Mouse (Mus musculus): ENCODE data around the gene Slc22a23.

Gene Slc22a23

DNA sequence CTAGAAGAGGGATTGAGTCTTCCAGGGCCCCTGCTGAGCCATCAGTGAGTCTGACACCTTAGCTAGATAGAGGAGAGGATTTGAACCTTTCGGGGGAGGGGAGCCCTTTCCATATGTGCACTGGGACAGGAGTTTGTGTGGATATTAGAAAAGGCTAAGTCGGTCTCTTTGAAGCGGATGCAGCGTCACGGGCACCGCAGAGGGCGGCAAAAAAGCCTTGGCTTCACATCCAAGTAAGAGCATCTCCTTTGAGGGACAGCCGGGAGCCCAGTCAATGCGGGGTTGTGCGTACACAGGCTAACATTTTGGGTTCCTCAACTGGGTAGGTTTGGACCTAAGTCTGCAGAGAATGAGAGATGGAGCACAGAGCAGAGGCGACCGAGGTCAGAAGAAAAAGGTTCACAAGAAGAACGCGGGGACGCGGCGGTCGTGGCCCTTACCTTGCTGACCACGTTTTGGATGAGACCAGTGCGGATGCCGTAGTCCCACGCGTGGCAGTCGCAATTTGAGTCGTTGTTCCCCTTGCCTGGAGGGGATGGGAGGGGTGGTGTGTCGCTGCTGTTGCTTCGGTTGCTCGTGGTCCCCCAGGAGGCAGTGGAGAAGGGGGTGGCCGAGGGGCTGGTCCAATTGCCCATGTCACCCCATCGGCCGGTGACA, 1.1 kb downstream of the Slc22a23 start:
- DNase-seq (ENCODE audit: low spot score in 2 of 2) = peak; percentile 43 to 74

DNA sequence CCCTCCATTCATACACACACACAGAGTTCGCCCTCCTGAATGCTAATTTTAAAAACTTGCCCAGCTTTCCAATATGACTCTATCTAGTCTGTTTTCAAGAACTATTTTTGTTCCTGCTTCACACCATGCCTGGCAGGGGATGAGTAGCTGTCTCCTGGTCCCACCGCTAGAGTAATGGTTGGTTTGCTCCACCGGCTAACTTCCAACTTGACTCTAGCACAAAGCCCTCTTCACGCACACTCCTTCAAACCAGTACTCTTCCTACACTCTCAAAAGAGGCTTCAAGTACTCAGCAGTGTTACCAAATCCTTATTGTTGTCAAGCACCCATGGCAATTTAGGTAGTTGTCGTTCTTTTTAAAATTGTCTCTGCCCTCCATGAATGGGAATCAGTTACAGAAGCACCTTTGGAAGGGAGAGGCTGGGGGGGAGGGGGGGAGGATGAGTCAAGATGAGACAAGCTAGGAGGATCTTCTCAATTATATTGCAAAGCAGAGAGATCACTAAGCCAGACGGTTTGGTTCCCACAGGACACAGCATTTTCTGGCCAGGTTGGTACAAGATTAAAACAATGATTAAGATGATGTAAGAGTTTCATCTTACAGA, 2.6 kb downstream of the Slc22a23 start:
- no peak for DNase-seq (ENCODE audit: low spot score in 2 of 2)

DNA sequence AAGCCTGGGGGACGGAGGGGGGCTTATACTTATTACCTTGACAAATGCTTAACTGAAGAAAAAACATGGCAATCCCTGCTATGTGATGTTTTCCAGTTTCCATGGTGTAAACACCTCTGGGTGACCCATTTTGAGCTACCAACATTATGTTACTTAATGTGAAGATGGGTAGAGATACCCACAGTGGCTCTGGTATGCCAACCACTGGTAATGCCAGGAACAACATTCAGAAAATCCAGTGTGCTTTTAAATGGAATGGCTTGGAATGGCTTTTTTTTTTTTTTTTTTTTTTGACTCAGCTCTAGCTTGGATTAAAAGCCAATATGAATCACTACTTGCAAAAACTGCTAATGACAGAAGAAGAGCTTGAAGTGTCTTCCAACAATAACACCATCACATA, 8.1 kb downstream of the Slc22a23 start:
- DNase-seq (ENCODE audit: low spot score in 2 of 2) = no peak

DNA sequence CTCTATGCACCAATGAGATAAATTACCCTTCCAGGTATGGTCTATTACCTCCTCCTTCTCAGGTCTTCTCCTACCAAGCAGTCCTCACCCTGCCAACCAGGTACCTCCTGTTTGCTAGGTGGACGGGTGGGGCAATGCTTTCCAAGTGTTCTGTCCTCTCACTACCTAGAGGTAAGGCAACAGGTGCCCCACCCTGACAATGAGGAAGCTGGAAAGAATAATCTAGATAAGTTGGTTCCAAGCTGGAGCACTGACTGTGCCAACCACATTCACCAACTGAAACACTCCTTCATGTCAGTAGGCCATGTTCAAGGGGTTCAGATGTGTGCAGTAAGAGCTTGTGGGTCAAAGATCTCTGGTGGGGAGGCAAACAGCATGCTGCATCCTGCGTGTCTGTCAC, 10.1 kb downstream of the Slc22a23 start:
- no peak for DNase-seq (ENCODE audit: low spot score in 2 of 2)

DNA sequence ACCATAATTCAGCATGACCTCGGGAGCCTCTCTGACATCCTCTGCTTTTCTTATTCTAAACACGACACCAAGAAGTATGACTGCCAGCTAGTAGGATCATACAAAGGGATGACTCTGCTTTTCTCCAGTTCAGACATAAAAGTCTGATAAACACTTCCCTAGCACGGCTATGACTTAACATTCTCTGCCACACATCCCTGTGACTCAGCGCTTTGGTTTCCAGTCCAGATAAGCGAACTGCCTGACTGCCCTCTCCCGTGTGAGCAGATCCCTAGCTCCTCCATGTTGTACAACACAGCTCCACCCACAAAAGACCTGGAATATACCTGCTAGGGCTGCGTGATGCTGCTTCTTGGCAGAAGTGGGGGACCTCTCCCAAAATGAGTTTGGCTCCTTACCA, 12.2 kb downstream of the Slc22a23 start:
- DNase-seq (ENCODE audit: low spot score in 2 of 2) = peak; percentile 75

DNA sequence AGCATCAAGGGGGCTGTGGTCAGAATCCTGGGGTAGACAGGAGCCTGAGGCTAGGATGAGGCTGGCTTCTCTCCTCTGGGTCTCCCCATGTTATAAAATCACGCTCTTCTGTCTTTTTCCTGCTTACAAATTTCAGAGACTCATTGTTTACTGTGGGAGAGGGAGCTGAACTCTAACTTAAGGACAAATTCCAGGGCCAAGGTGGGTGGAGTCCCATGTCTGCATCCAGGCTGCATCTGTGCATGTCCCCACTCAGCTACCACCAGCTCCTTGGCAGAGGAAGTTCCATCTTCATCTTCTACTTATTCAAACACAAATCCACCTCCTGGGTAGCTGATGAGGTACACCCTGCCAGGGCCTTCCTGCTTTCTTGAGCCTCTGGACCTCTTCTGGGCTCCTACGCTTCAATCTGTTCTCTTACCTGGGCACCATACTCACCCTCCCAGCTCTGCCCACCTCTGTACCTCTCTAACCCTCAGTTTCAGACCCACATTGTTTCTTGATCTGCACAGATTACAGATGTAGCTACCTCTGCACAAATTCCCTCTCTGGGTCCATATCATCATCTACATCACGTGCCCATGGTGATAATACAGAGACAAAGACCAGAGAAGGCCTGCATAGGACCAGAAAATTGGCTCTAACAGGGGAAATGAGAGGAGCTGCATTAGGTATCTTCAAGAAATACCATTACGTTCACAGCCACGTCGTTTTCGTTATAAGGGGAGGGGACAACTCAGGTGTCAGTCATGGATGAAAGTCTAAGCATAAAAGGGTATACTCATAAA, 13.4 kb downstream of the Slc22a23 start:
- DNase-seq (ENCODE audit: low spot score in 2 of 2) = no peak

DNA sequence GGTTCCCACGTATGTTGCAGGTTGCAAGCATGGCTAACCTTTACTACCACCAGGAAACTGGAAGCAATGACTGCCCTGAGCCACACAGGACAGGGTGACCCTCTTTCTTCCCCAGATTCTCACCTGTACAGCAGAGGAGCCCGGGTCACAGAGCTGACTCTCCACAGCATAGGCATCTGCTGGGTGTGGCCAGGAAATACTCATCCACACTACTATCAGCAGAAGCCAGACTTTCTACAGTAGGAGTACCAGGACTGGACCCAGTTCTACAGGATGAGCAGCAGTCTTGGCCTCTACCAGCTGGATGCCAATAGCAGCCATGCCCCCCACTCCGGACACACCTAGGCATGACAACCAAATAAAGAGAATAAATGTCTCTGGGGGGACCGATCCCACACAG, 15.4 kb downstream of the Slc22a23 start:
- peak in 1 of 2 experiments; percentile 55 for DNase-seq (ENCODE audit: low spot score in 2 of 2)

DNA sequence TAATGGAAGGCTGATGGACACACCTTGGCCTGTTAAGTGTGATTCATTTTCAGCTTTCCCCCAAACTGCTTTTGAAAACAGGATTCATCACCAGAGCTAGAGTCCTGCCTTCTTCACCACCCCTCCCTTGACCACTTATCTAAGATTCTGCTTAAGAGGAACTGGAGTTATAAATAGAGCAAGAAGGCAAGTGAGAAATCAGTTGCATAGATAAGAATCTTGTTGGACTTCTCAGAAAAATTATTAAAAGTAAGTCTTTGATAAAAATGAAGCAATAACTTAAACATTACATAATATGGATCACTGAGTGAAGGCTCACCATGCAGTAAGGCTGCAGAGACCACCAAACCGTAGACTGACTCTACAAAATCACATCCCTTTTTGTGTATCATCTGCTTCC, 18.0 kb downstream of the Slc22a23 start:
- DNase-seq (ENCODE audit: low spot score in 2 of 2) = no peak

DNA sequence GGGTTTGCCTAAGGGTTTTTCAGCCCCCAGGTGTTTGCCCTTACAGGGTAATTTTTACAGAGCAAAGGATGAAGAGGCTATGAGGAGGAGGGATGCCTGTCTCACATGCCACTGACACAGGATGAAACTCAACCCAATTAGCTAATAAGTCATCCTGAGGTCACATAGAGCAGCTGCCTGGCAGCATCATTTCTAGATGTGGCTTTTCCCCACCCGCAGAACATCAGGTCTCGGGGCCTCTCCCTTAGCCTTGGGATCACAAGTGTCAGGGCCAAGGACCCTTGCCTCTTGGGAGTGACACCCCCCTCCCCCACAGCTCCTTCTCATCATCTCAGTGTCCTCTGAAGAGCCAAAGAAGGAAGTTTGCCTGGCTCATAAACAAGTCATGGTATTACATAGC, 21.6 kb downstream of the Slc22a23 start:
- DNase-seq (ENCODE audit: low spot score in 2 of 2) = no peak

DNA sequence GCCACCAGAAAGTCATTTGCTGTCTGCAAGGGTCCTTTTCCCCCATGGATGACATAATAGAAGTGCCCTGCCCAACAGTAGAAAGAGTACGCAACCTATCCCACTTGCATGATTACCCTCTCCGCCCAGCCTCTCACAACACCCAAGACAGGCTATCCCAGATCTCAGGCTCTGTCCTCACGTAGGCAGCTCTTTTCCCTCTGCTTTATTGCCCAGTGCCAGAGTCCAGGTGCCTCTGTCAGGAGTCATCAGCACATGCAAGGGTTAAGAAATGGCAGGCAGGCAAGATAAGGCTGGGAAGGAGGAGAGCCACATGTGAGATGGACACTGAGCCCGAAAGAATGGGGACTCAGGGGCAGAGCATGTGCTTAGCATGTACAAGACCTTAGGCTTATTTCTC, 24.5 kb downstream of the Slc22a23 start:
- no peak for DNase-seq (ENCODE audit: low spot score in 2 of 2)

DNA sequence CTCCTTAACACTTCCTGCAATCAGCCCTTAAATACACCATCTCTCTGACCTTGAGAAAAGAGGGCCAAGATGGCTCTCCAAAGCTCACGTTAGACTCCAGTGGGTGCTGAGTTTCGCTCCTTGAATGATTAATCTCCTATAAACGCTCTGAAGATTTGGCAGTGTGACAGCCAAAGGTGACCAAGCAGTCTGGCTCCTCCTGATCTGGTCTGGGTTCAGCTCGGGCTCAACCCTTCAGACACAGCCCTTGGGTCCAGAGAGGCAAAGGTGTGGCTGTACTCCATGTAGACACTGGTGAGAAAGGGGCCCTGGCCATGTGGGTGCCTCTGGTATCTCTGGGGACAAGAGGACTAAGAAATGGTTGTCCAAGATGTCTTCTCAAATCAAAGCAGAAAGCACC, 27.9 kb downstream of the Slc22a23 start:
- peak; percentile 76 to 77 for DNase-seq (ENCODE audit: low spot score in 2 of 2)

DNA sequence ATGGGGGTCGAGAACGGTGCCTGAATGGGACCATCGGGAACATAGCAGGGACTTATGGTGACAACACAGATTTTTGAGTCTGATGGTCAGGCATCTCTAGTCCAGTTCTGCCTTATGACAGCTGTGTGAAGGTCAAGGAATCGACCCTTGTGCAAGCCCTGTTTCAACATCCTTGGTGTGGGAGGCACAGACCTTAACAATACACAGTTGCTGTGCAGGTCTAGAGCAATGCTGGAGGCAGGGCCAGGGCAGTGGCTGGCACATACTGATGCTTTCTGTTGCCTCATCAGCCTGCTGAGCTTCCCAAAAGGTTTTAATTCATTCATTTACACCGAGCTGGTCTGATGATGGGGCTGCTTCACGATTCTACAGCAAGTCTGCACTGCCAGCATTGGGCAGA, 28.5 kb downstream of the Slc22a23 start:
- DNase-seq (ENCODE audit: low spot score in 2 of 2) = no peak

DNA sequence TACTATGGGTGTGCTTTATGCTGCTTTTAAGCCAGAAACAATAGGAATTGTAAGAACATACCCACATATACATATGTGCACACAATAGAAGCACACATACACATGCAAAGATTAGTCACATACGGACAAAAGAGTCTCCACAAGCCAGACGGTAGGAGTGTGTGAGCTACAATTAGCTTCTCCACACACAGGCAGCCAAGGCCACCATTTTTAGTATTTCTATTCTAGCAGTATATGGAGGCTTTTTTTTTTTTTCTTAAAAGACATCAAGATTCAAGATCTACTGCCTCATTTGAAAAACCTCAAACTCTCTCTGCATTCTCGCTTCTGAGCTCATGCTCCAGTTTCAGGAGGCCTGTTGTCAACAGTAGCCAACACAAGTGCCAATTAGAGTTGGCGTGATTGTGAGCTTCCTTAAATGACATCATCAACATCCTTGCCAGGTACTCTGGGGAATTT, 31.9 kb downstream of the Slc22a23 start:
- DNase-seq (ENCODE audit: low spot score in 2 of 2) = no peak

DNA sequence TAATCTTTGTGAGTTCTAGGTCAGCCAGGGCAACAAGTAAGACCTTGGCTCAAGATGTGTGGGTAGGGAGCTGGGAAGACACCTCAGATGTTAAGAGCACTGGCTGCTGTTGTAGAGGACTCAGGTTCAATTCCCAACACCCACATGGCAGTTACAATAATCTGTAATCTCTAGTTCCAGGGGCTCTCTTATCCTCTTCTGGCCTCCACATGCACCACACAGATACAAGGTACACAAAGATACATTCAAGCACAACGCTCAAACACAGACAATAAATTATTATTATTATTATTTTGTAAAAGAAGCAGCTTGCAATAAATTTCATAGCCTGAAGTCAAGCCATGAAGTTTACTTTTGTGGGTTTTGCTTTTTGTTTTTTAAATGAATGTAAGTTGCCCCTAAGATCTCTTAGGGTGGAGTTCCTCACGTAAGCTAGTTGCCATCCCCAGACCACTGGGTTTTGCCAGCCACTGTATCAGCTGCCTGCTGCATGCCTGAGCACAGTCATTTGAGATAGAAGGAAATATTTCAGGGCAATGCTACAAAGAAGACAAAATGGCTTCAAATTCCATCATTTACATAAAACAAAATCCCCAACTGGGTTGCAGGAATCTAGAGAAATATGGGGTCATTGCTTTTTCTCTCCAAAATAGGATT, 32.5 kb downstream of the Slc22a23 start:
- DNase-seq (ENCODE audit: low spot score in 2 of 2) = peak in 1 of 2 experiments; percentile 20

DNA sequence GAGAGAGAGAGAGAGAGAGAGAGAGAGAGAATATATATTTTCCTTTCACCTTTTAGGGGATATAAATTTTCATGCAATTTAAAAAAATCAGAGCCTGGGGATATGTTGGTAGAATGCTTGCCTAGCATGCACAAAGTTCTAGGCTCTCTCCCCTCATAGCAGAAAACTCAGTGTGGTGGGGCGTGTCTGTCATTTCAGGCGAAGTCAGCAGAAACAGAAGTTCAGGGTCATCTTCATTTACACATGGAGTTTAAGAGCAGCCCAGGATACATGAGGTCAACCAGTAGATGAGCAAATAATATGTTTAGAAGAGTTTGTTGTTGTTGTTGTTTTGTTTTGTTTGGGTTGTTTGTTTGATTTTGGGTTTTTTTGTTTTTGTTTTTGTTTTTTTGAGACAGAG, 33.4 kb downstream of the Slc22a23 start:
- DNase-seq (ENCODE audit: low spot score in 2 of 2) = no peak

DNA sequence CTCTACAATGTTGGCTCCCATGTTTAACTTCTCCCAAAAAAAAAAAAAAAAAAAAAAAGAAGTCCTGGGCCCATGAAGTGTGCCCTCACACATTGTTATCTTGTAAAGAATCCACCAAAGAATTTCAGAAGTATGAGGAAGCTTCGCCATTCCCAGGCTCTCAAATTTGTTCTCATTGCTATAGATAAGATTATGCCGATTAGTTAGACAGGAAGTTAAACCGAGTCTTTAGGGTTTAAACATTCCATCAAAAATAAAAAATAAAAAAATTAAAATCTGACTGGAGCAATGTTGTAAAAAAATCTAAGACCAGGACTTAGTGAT, 36.4 kb downstream of the Slc22a23 start:
- DNase-seq (ENCODE audit: low spot score in 2 of 2) = no peak

DNA sequence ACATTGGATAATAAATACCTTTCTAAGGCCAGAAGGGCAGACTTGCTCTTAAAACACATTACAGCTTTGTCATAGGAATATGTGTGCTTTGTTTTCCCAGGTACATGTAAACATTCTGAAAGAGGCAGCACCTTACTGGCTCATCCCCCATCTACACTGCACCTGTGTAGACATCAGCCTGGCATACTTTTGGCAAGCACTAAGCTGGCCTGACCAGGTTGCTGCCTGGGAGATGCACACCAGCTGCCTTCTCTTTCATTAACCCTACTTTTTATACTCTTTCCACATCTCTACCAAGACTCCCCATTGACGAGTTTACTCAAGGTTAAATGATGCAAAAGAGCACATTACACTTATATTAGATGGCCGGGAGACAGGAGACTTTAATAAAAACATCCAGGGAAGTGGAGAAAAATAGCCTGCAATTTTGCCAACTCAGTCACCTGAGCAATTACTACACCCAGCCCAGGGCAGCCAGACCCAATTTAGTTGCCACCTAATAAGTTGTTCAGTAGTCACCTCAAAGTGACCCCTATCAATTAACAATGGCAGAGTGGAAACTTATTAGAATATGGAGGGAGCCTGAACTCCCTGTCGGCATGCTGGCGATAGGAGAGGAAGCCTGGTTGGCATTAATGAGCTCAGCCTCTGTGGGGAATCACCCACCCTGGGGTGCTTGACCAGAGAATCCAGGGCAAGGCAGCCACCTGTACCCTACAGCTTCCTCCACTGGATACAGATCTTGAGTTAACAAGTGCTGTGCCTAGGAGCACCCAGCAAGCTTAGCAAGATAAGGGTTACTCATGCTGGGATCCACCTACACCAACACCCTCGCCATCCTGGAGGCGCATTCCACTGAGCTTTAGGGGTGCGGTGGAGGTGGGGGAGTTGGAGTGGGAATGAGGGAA, 37.0 kb downstream of the Slc22a23 start:
- no peak for DNase-seq (ENCODE audit: low spot score in 2 of 2)

DNA sequence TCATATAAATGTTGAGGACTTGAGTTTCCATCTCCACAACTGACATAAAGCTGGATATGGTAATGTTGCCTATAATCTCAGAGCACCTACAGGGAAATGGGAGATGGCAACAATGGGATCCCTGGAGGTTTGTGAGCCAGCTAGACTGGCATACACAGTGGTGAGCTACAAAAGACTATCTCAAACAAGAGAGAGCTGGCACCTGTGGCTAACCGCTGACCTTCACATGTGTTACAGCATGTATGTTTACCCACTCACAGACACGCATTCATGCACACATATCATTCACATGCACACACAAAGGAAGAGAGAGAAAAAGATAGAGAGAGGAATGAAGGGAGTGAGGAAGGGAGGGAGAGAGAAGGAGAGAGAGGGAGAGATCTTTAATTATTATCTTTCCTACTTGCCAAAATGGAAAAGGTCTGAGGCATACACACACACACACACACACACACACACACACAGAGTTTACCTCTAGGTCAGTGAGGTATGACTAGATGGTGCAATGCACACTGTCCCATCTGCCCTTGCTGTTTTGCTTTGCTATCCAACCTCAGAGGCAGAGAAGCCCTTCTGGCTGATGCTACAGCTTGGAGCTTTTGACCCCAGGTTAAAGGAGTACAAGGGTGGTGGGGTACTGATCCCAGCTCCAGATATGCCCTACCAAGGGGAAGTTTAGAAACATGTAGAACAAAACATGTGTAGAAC, 38.9 kb downstream of the Slc22a23 start:
- DNase-seq (ENCODE audit: low spot score in 2 of 2) = no peak

DNA sequence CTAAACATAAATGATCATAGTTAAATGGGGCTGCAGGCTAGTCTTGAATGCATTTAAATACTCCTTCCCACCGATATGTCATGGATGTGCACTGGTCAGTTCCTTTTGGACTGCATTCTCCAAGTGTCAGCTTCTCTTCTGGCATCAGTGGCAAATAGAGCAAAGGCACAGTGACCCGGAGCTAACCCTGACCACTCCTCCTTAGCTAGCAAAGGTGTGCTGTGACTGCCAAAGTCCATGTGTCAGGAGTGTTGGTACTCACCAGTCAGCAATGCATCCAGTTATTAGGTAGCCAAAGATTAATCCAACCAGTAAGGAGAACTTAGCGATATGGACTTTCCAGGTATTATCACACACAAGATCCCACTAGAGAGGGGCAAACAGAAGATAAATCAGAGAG, 40.1 kb downstream of the Slc22a23 start:
- DNase-seq (ENCODE audit: low spot score in 2 of 2) = no peak

DNA sequence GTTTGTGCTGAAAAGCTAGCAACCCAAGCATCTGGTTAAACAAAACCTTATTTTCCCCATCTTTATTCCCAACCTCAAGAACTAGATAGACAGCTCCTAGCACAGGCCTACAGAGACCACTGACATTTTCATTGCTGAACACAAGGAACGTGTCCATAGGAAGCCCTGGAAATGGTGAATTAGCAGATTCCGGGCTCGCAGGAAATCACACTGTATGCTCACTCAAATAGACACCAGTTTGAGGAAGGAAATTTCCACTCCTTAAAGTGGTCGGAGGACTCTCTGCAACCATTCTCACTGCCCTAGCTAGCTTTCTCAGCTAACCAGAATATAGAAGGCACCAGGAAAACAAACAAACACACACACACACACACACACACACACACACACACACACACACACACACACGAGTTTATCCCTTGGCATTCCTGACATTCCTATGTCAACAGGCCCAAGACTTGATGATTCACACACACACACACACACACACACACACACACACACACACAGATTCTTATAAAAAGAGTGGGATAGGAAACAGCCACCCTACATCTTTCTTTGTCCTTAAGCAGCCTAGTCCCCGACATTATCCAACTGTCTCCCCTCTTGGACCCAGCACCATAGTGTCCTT, 41.5 kb downstream of the Slc22a23 start:
- no peak for DNase-seq (ENCODE audit: low spot score in 2 of 2)
